Mouse (Mus musculus) C2C12 (cell line): Measurements from ENCODE around the gene Loxl3.

Experiments
- CTCF ChIP-seq: IDR thresholded peaks from one replicate; pipeline ENCODE4 v1.5.1; 2011; ENCODE audit not compliant: control insufficient read depth, insufficient read depth, insufficient read length
- USF1 ChIP-seq: IDR thresholded peaks from one replicate; pipeline ENCODE4 v1.6.1; 2011; ENCODE audit warnings: low read depth, mild to moderate bottlenecking, control low read depth, moderate library complexity

DNA sequence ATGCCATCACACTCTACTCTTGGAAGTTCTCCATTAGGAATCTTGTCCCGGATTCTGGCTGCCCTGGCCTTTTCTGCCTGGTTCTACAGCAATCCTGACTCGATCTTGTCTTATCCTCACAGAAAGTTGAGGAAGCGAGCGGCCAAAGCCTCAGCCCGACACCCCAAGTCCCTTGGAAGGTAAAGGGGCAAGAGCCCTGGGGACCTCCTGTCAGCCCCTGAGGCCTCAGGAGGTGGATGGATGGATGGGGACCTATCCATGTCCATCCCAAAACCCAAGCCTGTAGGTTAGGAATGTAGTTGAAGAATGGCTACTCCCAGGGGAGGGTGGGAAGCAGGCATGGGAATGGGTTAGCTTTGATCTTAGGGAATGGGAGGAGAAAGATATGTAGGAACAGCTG is 10.0 kb downstream of the Loxl3 start:
- TF ChIP-seq USF1 (no peak), CTCF (no peak)
